Mouse (Mus musculus): ENCODE data around the gene Rbm42.

GRCm38 (mm10) chr7:30664529-30665200 is 14.5 kb upstream of the Rbm42 start, which contains the start of gene Haus5:
- no peak for TF ChIP-seq CTCF (conservative IDR thresholded peaks at IDR 0.05; ENCODE audit: insufficient read depth, insufficient read length, low read depth, low read length)
- TF ChIP-seq POLR2A (IDR thresholded peaks at IDR 0.05; ENCODE audit: low read depth, low read length) = peak; percentile 32
